Mouse (Mus musculus): Measurements from ENCODE around the gene Cbarp. TPM values are rescaled to one million over a fixed set of nuclear protein-coding genes. Genes with fewer than 3 reads are reported as not detected.
A peak's percentile ranks its signal among the peaks of the same experiment; 100 is the strongest.

Cbarp gene
- polyA plus RNA-seq (2012; rRNA removed) = 274 and 285 TPM in 2 replicates

- Histone ChIP-seq H3K4me1 (ENCODE audit: control insufficient read depth, insufficient read depth, low read length) (peaks cover 3% of the 10 kb centered on the region; the same call in 1 of the 2 replicates), H3K27ac (ENCODE audit: insufficient read depth, low read length) (peak within 1 kb of the TSS; percentile 98)
- TF ChIP-seq POLR2A (IDR thresholded peaks at IDR 0.05; ENCODE audit: extremely low read depth, insufficient read depth, low read length) = no peak
- no peak for TF ChIP-seq CTCF (IDR thresholded peaks at IDR 0.05; ENCODE audit: extremely low read depth, insufficient read depth, low read length)
Observed at GRCm38 (mm10) chr10:80140666-80141035, at the start of gene Cbarp. Gene Cbarp, minus strand, starts transcription at chr10:80140835.

GRCm38 (mm10) chr10:80189999-80190398, 49.4 kb upstream of the Cbarp start:
- no peak overlapping the region for H3K27ac ChIP-seq (ENCODE audit: insufficient read depth, low read length)
- H3K4me1 ChIP-seq (ENCODE audit: control insufficient read depth, insufficient read depth, low read length) = no peaks in the 10 kb centered on the region
- TF ChIP-seq POLR2A (IDR thresholded peaks at IDR 0.05; ENCODE audit: extremely low read depth, insufficient read depth, low read length) (no peak), CTCF (IDR thresholded peaks at IDR 0.05; ENCODE audit: extremely low read depth, insufficient read depth, low read length) (no peak)
- H3K4me3 ChIP-seq (ENCODE audit: insufficient read depth, low read length) = peak overlapping the region; percentile 32

More at GRCm38 (mm10) chr10:80140666-80141035, at the start of gene Cbarp:
- H3K4me3 ChIP-seq (ENCODE audit: insufficient read depth, low read length) = peak within 1 kb of the TSS; percentile 73

DNA sequence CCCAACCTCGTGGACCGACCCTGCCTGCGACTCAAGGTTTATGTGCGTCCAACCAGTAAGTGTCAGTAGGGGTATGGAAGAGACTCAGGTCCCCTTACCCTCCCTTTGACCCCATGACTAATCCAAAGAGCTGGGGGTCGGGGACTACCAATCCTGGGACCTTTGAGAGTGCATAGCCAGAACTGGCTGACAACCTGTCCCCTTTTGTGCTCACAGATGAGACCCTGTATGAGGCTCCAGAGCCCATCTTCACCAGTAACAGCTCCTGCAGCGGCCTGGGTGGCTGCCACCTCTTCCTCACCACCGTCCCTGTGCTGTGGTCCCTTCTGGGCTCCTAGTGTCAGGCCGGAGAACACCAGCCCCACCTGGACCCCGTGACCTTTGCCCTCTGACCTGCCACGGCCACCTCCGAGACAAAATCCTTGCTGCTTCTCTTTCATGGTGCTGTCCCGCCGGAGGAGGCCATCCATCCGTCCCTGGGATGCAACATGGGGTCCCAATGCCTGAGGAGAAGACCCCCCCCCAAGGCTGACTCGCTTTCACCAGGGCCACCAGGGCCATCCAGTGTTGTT, 47.9 kb upstream of the Cbarp start:
- H3K27ac ChIP-seq (ENCODE audit: insufficient read depth, low read length) = no peak overlapping the region
- TF ChIP-seq CTCF (IDR thresholded peaks at IDR 0.05; ENCODE audit: extremely low read depth, insufficient read depth, low read length) = no peak
- TF ChIP-seq POLR2A (IDR thresholded peaks at IDR 0.05; ENCODE audit: extremely low read depth, insufficient read depth, low read length) = no peak
- no peak overlapping the region for H3K4me3 ChIP-seq (ENCODE audit: insufficient read depth, low read length)
- no peaks in the 10 kb centered on the region for H3K4me1 ChIP-seq (ENCODE audit: control insufficient read depth, insufficient read depth, low read length)

- Histone ChIP-seq H3K27ac (ENCODE audit: insufficient read depth, low read length) (no peak overlapping the region), H3K4me3 (ENCODE audit: insufficient read depth, low read length) (no peak overlapping the region), H3K4me1 (ENCODE audit: control insufficient read depth, insufficient read depth, low read length) (no peaks in the 10 kb centered on the region)
- TF ChIP-seq CTCF (IDR thresholded peaks at IDR 0.05; ENCODE audit: extremely low read depth, insufficient read depth, low read length) = no peak
- no peak for TF ChIP-seq POLR2A (IDR thresholded peaks at IDR 0.05; ENCODE audit: extremely low read depth, insufficient read depth, low read length)
Observed at GRCm38 (mm10) chr10:80187739-80188138, 47.1 kb upstream of the Cbarp start.

DNA sequence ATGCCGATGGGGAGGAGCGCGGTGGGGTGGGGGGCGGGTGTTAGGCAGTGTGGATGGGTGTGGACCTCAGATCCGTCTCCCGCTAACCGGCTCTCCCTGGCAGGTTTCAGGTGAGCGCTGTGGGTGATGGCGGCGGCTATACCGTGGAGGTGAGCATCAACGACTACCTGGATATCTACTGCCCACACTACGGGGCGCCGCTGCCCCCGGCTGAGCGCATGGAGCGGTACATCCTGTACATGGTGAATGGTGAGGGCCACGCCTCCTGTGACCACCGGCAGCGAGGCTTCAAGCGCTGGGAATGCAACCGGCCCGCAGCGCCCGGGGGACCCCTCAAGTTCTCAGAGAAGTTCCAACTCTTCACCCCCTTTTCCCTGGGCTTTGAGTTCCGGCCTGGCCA, 46.0 kb upstream of the Cbarp start:
- Histone ChIP-seq H3K27ac (ENCODE audit: insufficient read depth, low read length) (no peak overlapping the region), H3K4me1 (ENCODE audit: control insufficient read depth, insufficient read depth, low read length) (no peaks in the 10 kb centered on the region), H3K4me3 (ENCODE audit: insufficient read depth, low read length) (no peak overlapping the region)
- TF ChIP-seq POLR2A (IDR thresholded peaks at IDR 0.05; ENCODE audit: extremely low read depth, insufficient read depth, low read length) (no peak), CTCF (IDR thresholded peaks at IDR 0.05; ENCODE audit: extremely low read depth, insufficient read depth, low read length) (no peak)

DNA sequence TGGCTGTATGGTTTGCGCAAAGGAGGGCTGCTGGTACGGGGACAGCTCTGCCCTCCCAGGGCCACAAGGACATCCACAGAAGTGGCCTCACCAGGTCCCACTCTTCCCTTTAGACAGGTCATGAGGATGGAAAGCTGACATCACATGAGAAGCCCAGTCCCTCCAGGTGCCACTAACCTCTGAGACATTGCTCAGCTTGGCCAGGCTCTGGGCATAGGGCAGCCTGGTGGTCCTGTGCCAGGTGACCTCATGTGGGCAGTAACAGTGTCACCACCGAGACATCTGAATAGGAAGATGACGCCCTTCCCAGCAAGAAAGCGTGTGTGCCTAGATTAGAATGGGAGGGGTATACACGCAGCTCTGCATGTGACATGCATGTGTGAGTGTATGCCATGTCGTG, 41.9 kb upstream of the Cbarp start:
- TF ChIP-seq CTCF (IDR thresholded peaks at IDR 0.05; ENCODE audit: extremely low read depth, insufficient read depth, low read length) (no peak), POLR2A (IDR thresholded peaks at IDR 0.05; ENCODE audit: extremely low read depth, insufficient read depth, low read length) (no peak)

DNA sequence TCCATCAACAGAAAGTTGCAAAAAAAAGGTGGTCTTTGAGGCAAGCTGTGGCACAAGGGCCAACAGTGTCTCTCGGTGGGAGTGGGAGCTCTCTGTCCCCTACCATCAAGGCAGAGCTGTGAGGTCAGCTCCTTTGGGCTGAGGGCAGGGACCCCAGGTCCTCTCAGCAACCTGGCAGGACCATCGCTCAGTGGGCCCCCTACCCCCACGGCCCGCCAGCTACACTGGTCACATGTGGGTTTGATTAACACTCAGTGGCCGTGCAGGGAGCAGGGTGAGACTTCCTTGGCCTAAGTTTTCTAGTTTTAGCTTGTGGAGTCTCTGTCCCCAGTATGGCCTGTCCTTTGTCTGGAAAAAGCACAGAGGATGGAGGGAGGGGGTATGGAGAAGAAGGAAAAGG, 40.2 kb upstream of the Cbarp start:
- Histone ChIP-seq H3K4me1 (ENCODE audit: control insufficient read depth, insufficient read depth, low read length) (peaks cover 7% of the 10 kb centered on the region; the same call in 1 of the 2 replicates), H3K4me3 (ENCODE audit: insufficient read depth, low read length) (0 out of 2 replicates have a peak overlapping the region, but pooled peaks have one; percentile 54), H3K27ac (ENCODE audit: insufficient read depth, low read length) (no peak overlapping the region)
- no peak for TF ChIP-seq CTCF (IDR thresholded peaks at IDR 0.05; ENCODE audit: extremely low read depth, insufficient read depth, low read length)
- no peak for TF ChIP-seq POLR2A (IDR thresholded peaks at IDR 0.05; ENCODE audit: extremely low read depth, insufficient read depth, low read length)

More for the DNA sequence above, 41.9 kb upstream of the Cbarp start:
- no peak overlapping the region for H3K4me3 ChIP-seq (ENCODE audit: insufficient read depth, low read length)
- no peak overlapping the region for H3K27ac ChIP-seq (ENCODE audit: insufficient read depth, low read length)
- peaks cover 7% of the 10 kb centered on the region; the same call in 1 of the 2 replicates for H3K4me1 ChIP-seq (ENCODE audit: control insufficient read depth, insufficient read depth, low read length)

DNA sequence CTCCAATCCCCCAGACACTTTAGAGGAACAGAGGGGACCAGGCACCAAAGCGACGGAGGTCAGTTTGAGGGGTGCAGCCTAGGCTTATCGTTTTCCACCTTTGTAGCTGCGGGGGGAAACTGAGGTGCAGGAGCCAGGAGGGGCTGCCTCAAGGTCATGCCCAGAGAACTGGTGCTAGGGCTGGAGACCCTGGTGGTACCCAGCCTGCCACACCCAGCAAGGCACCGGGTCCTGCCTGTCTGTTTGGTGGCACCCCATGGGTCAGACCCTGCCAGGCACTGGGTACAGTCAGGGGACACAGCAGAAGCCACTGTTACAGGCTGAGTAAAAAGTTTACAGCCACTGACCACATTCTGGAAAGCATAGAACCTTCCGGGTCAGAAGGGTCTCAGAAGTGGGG, 39.7 kb upstream of the Cbarp start:
- peak overlapping the region; percentile 54 for H3K4me3 ChIP-seq (ENCODE audit: insufficient read depth, low read length)
- no peak for TF ChIP-seq POLR2A (IDR thresholded peaks at IDR 0.05; ENCODE audit: extremely low read depth, insufficient read depth, low read length)
- no peak for TF ChIP-seq CTCF (IDR thresholded peaks at IDR 0.05; ENCODE audit: extremely low read depth, insufficient read depth, low read length)
- no peak overlapping the region for H3K27ac ChIP-seq (ENCODE audit: insufficient read depth, low read length)
- H3K4me1 ChIP-seq (ENCODE audit: control insufficient read depth, insufficient read depth, low read length) = peaks cover 7% of the 10 kb centered on the region; the same call in 1 of the 2 replicates

DNA sequence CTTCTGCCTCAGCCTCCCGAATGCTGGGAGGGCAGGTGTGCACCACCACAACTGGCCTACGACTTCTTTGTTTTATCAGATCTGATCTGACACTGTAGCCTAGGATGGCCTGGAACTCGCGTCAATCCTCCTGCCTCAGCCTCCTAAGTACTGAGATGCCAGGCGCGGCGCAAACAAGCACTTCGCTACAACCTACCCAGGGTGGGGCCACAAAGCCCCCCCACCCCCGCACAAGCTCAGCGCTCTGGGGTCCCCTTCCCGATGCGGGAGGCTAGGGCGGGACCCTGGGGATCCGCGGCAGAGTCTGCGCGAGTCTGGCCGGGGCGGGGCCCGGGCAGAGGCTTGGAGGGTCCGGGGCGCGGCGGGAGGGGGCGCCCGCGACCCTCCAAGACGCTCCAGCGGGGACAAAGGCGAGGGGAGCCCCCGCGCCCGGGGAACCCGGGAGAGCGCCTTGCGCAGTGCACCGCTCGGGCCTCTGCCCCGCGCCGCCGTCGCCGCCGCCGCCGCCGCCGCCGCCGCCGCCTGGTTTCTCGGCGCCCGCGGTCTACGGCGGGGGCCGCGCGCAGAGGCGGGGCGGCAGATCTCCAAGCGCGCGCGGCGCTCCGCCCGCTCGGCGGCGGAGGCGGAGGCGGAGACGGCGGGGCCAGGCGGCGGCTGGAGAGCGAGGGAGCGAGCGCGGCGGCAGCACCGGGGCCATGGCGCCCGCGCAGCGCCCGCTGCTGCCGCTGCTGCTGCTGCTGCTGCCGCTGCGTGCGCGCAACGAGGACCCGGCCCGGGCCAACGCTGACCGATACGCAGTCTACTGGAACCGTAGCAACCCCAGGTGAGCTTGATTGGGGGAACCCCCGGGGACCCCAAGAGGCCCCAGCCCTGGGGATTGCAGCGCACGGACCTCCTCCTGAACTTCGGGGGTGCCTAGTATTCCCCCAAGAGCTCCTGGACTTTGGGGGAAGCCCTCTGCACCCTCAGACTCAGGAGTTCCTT, 38.7 kb upstream of the Cbarp start, which contains the start of gene Efna2:
Gene Efna2 (plus strand): TSS at position 415 of the 984 bp plus-strand sequence.
- Histone ChIP-seq H3K4me3 (ENCODE audit: insufficient read depth, low read length) (peak within 1 kb of the TSS; percentile 54), H3K4me1 (ENCODE audit: control insufficient read depth, insufficient read depth, low read length) (peaks cover 7% of the 10 kb centered on the region; the same call in 1 of the 2 replicates), H3K27ac (ENCODE audit: insufficient read depth, low read length) (peak within 1 kb of the TSS; percentile 42; the same call in 1 of the 2 replicates)
- TF ChIP-seq POLR2A (IDR thresholded peaks at IDR 0.05; ENCODE audit: extremely low read depth, insufficient read depth, low read length) = no peak
- TF ChIP-seq CTCF (IDR thresholded peaks at IDR 0.05; ENCODE audit: extremely low read depth, insufficient read depth, low read length) = no peak
